Mouse (Mus musculus) liver, adult 2 months (tissue): Measurements from ENCODE around the gene Itga1. TPM values are rescaled to one million over a fixed set of nuclear protein-coding genes. Genes with fewer than 3 reads are reported as not detected.
A peak's percentile ranks its signal among the peaks of the same experiment; 100 is the strongest.

Source experiments
- DNase-seq: peaks from one replicate; pipeline ENCODE4 v3.0.0-alpha.2; 2011; ENCODE audit warnings: low read depth, low spot score; ENCODE audit errors: extremely low read depth
- H3K27ac ChIP-seq: fragments of 200-500 bp; replicated peaks from 2 replicates; pipeline ENCODE4 v1.5.1; 2012; ENCODE audit warnings: low read depth, mild to moderate bottlenecking, control low read depth, inconsistent platforms, low read length; ENCODE audit not compliant: insufficient read depth
- H3K27me3 ChIP-seq: fragments of 200-500 bp; 2 replicates; pipeline ENCODE4 v1.6.1; 2012; ENCODE audit warnings: mild to moderate bottlenecking, moderate library complexity, low read length, inconsistent platforms; ENCODE audit not compliant: control insufficient read depth, insufficient read depth
- H3K36me3 ChIP-seq: fragments of 200-500 bp; 2 replicates; pipeline ENCODE4 v1.6.1; 2012; ENCODE audit warnings: low read length, inconsistent platforms; ENCODE audit not compliant: control insufficient read depth, insufficient read depth
- H3K4me1 ChIP-seq: fragments of 200-500 bp; 2 replicates; pipeline ENCODE4 v1.6.1; 2011; ENCODE audit warnings: low read length; ENCODE audit not compliant: control insufficient read depth, insufficient read depth
- H3K4me3 ChIP-seq: fragments of 200-500 bp; 2 replicates; pipeline ENCODE4 v1.5.1; 2011; ENCODE audit warnings: low read depth, mild to moderate bottlenecking, control low read depth, low read length, moderate library complexity; ENCODE audit not compliant: insufficient read depth
- H3K79me2 ChIP-seq: fragments of 200-500 bp; 2 replicates; pipeline ENCODE4 v1.6.1; 2012; ENCODE audit warnings: inconsistent platforms, mild to moderate bottlenecking, low read length, moderate library complexity; ENCODE audit not compliant: control insufficient read depth, insufficient read depth
- H3K9ac ChIP-seq: fragments of 200-500 bp; 2 replicates; pipeline ENCODE4 v1.6.1; 2012; ENCODE audit warnings: low read depth, mild to moderate bottlenecking, control low read depth, inconsistent platforms, low read length
- CTCF ChIP-seq: fragments of 200-500 bp; IDR thresholded peaks from 2 replicates; pipeline ENCODE4 v1.5.1; 2011; ENCODE audit warnings: low read depth, low read length, control low read depth
- POLR2A ChIP-seq: fragments of 200-500 bp; IDR thresholded peaks from 2 replicates; pipeline ENCODE4 v1.6.1; 2011; ENCODE audit warnings: low read length, control low read depth; ENCODE audit not compliant: insufficient read depth; ENCODE audit errors: extremely low read depth
- WGBS: fragments of 180-500 bp; shearing (Covaris S2); methylation state at CpG from one replicate; pipeline ENCODE4 v1.1.7; 2018; 5-methylcytosine and 5-hydroxymethylcytosine counted together
- polyA plus RNA-seq: library from polyadenylated mRNA; depleted of rRNA; stranded (reverse); fragments of >200 nt; gene quantifications from 2 replicates; pipeline ENCODE4 v1.2.3, GENCODE M21; 2012
- total RNA-seq: library from RNA; depleted of rRNA; stranded (reverse); fragments of >200 nt; gene quantifications from 2 replicates; pipeline ENCODE4 v1.2.3, GENCODE M21; 2014

Gene Itga1
- total and polyA plus RNA-seq, 2 experiments, result 3.2 to 20.1 TPM

DNA sequence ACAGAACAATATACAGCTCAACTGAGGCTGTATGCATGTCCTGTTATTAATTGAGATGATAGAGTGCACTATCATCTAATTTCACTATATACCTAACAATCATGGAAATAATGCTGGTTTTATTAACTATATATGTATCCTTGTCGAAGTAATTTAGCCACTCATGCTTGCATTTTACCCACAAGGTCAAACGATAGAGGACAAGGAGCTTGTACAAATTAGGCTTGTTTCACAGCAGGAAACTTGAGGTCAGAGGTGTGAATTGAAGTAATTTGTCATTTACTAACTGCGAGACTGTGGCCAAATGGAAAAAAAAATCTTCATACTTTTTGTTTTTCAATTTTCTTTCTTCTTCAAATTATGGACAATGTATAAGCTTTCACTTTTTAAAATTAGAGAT, 3.5 kb downstream of the Itga1 start:
- Histone ChIP-seq H3K27me3 (no peaks in the 10 kb centered on the region), H3K4me3 (no peak overlapping the region), H3K4me1 (peaks cover 14% of the 10 kb centered on the region), H3K79me2 (peaks cover 13% of the 10 kb centered on the region; the same call in 1 of the 2 replicates), H3K27ac (no peak overlapping the region), H3K36me3 (peaks cover 1% of the 10 kb centered on the region; the same call in 1 of the 2 replicates), H3K9ac (no peak overlapping the region)
- DNase-seq, result no peak
- 70% methylated on average over 3 of the region's 3 CpGs for WGBS
- TF ChIP-seq POLR2A (no peak), CTCF (no peak)

DNA sequence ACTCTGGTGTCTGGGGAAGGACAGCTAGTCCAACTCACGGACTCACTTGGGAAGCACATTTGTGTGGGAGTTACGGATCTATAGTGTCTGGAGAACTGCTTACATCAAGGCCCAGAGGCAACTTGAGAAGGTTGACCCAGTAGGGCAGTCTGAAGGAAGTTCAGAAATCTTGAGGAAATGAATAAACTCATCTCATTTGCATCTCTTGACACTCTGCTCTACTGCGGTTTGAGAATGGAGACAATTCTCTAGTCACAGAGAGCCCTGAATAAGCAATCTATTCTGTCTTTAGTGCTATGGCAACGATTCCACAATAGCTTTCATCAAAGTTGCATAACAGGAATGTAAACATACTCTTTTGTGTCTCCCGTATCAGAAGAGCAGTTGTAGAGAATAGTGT, 4.8 kb downstream of the Itga1 start:
- 0 out of 2 replicates have a peak overlapping the region, but pooled peaks have one; percentile 30 for H3K27ac ChIP-seq
- 35% methylated on average over 5 of the region's 5 CpGs for WGBS
- H3K36me3 ChIP-seq, result peaks cover 1% of the 10 kb centered on the region; the same call in 1 of the 2 replicates
- no peaks in the 10 kb centered on the region for H3K27me3 ChIP-seq
- H3K4me1 ChIP-seq, result peaks cover 14% of the 10 kb centered on the region
- H3K4me3 ChIP-seq, result no peak overlapping the region
- TF ChIP-seq CTCF, result no peak
- no peak for TF ChIP-seq POLR2A
- no peak for DNase-seq
- H3K9ac ChIP-seq, result no peak overlapping the region
- peaks cover 15% of the 10 kb centered on the region; the same call in 1 of the 2 replicates for H3K79me2 ChIP-seq

DNA sequence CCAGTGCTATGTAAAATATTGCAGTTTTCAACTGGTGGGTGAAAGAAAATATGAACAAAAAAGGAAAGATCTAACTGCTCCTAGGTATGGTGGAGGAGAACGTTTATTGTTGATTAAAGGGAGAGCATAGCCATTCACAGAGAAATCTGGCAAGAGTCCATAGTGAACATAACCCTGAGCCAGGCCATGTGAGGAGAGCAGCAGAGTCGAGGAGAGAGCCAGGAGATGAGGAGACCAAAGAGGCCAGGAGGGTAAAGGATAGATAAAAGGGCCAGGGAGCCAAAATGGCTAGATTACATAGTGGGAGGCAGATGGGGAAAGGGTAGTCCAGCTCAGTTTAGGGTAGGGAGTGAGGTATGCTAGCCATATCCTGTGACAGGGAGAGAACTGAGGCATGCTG, 5.5 kb downstream of the Itga1 start:
- peaks cover 18% of the 10 kb centered on the region for H3K4me1 ChIP-seq
- no peak overlapping the region for H3K27ac ChIP-seq
- 6% methylated on average over 2 of the region's 2 CpGs for WGBS
- peaks cover 1% of the 10 kb centered on the region; the same call in 1 of the 2 replicates for H3K36me3 ChIP-seq
- no peak overlapping the region for H3K9ac ChIP-seq
- H3K79me2 ChIP-seq, result peaks cover 15% of the 10 kb centered on the region; the same call in 1 of the 2 replicates
- no peak overlapping the region for H3K4me3 ChIP-seq
- TF ChIP-seq POLR2A, result no peak
- TF ChIP-seq CTCF, result no peak
- DNase-seq, result peak; percentile 81
- no peaks in the 10 kb centered on the region for H3K27me3 ChIP-seq

DNA sequence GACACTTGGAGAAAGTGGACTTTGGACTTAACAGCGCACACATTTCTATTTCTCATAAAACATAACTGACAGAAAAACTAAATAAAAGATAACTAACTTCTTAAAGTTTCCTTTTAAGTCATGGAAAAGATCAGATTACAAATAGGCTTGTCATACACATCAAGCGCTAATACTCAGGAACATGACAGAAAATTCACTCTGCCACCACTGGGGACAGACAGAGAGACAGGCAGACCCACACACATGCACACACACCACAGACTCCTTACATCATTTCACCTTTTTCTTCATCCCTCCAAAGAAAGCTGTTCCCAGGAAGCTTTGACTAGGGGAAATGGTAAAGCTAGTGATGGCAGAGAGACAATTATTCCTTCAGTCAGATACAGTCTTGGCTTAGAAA, 6.4 kb downstream of the Itga1 start:
- Histone ChIP-seq H3K27ac (no peak overlapping the region), H3K79me2 (peaks cover 15% of the 10 kb centered on the region; the same call in 1 of the 2 replicates), H3K4me1 (peaks cover 19% of the 10 kb centered on the region), H3K9ac (no peak overlapping the region), H3K36me3 (peaks cover 1% of the 10 kb centered on the region; the same call in 1 of the 2 replicates), H3K27me3 (no peaks in the 10 kb centered on the region), H3K4me3 (no peak overlapping the region)
- no peak for DNase-seq
- TF ChIP-seq CTCF (no peak; the same call in 1 of the 2 replicates), POLR2A (no peak)
- 84% methylated on average over 2 of the region's 2 CpGs for WGBS

DNA sequence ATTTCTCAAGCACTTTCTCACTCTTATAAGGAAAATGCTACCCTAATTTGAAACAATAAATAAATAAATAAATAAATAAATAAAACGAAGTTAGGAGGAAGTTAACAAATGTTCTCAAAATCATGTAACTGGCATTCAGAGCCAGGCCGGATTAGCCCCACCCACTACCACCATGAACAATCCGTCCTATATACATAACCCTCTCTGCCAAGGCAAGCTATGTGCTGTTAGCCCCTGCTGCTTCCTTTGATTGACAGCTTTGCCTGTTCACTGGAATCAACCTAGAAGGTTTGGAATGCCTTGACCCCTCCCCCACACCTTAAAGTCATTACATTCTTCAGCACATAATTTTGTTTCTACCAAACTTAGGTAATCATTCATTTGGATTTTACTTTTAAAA, 10.3 kb downstream of the Itga1 start:
- Histone ChIP-seq H3K79me2 (peaks cover 19% of the 10 kb centered on the region; the same call in 1 of the 2 replicates), H3K36me3 (peaks cover 7% of the 10 kb centered on the region; the same call in 1 of the 2 replicates), H3K27ac (no peak overlapping the region), H3K27me3 (no peaks in the 10 kb centered on the region), H3K4me3 (no peak overlapping the region), H3K9ac (no peak overlapping the region), H3K4me1 (peaks cover 22% of the 10 kb centered on the region)
- 50% methylated on average over 3 of the region's 3 CpGs for WGBS
- DNase-seq, result no peak
- TF ChIP-seq CTCF, result no peak

DNA sequence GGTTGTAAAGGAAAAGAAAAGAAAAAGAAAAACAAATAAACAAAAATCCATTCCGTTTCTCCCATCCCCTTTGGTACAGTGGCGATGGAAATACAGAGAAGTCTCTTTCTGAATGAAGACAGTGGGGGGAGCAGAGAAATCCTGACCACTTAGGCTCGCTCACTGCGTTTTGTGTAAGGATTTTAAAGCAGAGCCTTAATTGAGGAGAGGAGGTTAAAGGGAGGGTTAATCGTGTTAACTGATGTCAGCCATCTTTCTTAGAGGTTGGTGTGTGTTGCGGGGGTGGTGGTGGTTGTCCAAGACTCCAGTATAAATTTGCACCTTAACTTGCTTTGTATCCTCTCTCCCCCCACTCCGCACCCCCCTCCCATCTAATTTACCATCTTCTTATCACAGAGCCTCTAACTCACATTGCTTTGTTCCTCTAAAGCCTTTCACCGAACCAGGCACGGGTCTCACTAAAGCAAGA, 10.8 kb downstream of the Itga1 start:
- Histone ChIP-seq H3K4me3 (no peak overlapping the region; the same call in 1 of the 2 replicates), H3K79me2 (peaks cover 19% of the 10 kb centered on the region; the same call in 1 of the 2 replicates), H3K27ac (peak overlapping the region; percentile 85), H3K4me1 (peaks cover 22% of the 10 kb centered on the region), H3K27me3 (no peaks in the 10 kb centered on the region), H3K9ac (peak overlapping the region; percentile 50), H3K36me3 (peaks cover 7% of the 10 kb centered on the region; the same call in 1 of the 2 replicates)
- WGBS, result 47% methylated on average over 9 of the region's 9 CpGs
- TF ChIP-seq POLR2A (no peak), CTCF (no peak)
- DNase-seq, result no peak
